In the genomic region with DNA sequence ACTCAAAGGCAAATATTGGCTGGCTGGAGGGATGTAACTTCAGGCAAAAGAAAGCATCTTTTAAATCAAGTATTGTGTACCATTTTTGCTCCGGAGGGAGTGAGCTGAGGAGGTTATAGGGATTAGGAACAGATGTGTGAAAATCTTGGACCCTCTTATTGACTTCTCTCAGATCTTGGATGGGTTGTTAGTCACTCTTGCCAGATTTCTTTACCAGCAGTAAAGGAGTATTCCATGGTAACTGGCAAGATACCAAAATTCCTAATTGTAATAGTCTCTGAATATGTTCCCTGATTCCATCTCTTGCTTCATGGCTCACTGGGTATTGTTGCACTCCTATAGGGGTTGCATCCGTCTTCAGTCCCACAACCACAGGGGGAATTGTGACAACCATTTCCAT, we compare ENCODE assay signal across 25 mouse cellular contexts.
"Had no signal": no experiment of that assay in that cellular context is flagged by ENCODE, and none has a peak within 500 bp of the region (broad histone marks: within the 10 kb centered on the region; RNA-seq: fewer than 3 reads in every experiment).

No protein-coding gene starts in this region.

- H3K4me3 ChIP-seq: gastrocnemius, adult 2 months; heart, adult 2 months; heart, embryonic 13.5 days; heart, embryonic 15.5 days; hindbrain, embryonic 13.5 days; hindbrain, embryonic 15.5 days; kidney, embryonic 15.5 days; limb, embryonic 12.5 days; limb, embryonic 15.5 days; liver, embryonic 12.5 days had no signal

- H3K36me3 ChIP-seq: heart, embryonic 13.5 days; heart, embryonic 15.5 days; hindbrain, embryonic 13.5 days; hindbrain, embryonic 15.5 days; kidney, embryonic 15.5 days; limb, embryonic 12.5 days; limb, embryonic 15.5 days; liver, embryonic 12.5 days had no signal

- H3K27me3 ChIP-seq: heart, embryonic 13.5 days; heart, embryonic 15.5 days; hindbrain, embryonic 13.5 days; hindbrain, embryonic 15.5 days; kidney, embryonic 15.5 days; limb, embryonic 12.5 days; limb, embryonic 15.5 days; liver, embryonic 12.5 days had no signal

- H3K4me1 ChIP-seq: heart, embryonic 13.5 days; heart, embryonic 15.5 days; hindbrain, embryonic 13.5 days; hindbrain, embryonic 15.5 days; kidney, embryonic 15.5 days; limb, embryonic 12.5 days; limb, embryonic 15.5 days; liver, embryonic 12.5 days had no signal

- H3K9me3 ChIP-seq: heart, embryonic 13.5 days; heart, embryonic 15.5 days; hindbrain, embryonic 13.5 days; hindbrain, embryonic 15.5 days; kidney, embryonic 15.5 days; limb, embryonic 12.5 days; limb, embryonic 15.5 days; liver, embryonic 12.5 days had no signal

- H3K9ac ChIP-seq: heart, embryonic 13.5 days; heart, embryonic 15.5 days; hindbrain, embryonic 13.5 days; hindbrain, embryonic 15.5 days; kidney, embryonic 15.5 days; limb, embryonic 12.5 days; limb, embryonic 15.5 days; liver, embryonic 12.5 days; liver, embryonic 14.5 days had no signal

- DNase-seq: gastrocnemius, adult 2 months; gastrocnemius, postnatal 25 days; heart, adult 2 months; heart, postnatal 14 days; heart, postnatal 36 days; kidney, adult 11 months; kidney, adult 2 months; kidney, adult 9 months; kidney, postnatal 14 days; layer of hippocampus, adult 9-11 months; layer of hippocampus, postnatal 36 days; left cerebral cortex, postnatal 4 days had no signal

- H3K4me2 ChIP-seq: heart, embryonic 11.5 days; heart, embryonic 13.5 days; heart, embryonic 15.5 days; hindbrain, embryonic 13.5 days; hindbrain, embryonic 15.5 days; kidney, embryonic 15.5 days; limb, embryonic 12.5 days; limb, embryonic 15.5 days; liver, embryonic 12.5 days had no signal

- ATAC-seq: hindbrain, postnatal 0 days; intestine, embryonic 16.5 days; liver, embryonic 12.5 days had no signal

- H3K27ac ChIP-seq: gastrocnemius, adult 2 months; heart, adult 2 months; heart, embryonic 13.5 days; heart, embryonic 15.5 days; hindbrain, embryonic 13.5 days; hindbrain, embryonic 15.5 days; hindbrain, postnatal 0 days; kidney, embryonic 15.5 days; kidney, postnatal 0 days; limb, embryonic 12.5 days; limb, embryonic 15.5 days; liver, embryonic 12.5 days; liver, embryonic 14.5 days had no signal
